Mouse (Mus musculus) myocyte (in vitro differentiated cells): ENCODE results near the gene Onecut1.

ENCODE experiments used
- CEBPB ChIP-seq: IDR thresholded peaks from 2 replicates; pipeline ENCODE4 v1.6.1; 2011; ENCODE audit warnings: mild to moderate bottlenecking, moderate library complexity; ENCODE audit not compliant: poor library complexity, insufficient read depth, severe bottlenecking
- E2F4 ChIP-seq: IDR thresholded peaks from one replicate; pipeline ENCODE4 v1.6.1; 2011; ENCODE audit warnings: mild to moderate bottlenecking, control low read depth, moderate library complexity; ENCODE audit not compliant: insufficient read depth
- MAX ChIP-seq: IDR thresholded peaks from one replicate; pipeline ENCODE4 v1.6.1; 2011; ENCODE audit warnings: low read depth, mild to moderate bottlenecking, control low read depth
- MYOD1 ChIP-seq, 3 experiments: IDR thresholded peaks; one replicate each; pipeline ENCODE4 v1.6.1; 2011; ENCODE audit warnings: control low read depth in 2 of 3, low read depth in 2 of 3, mild to moderate bottlenecking in 2 of 3, moderate library complexity in 1 of 3; ENCODE audit not compliant: insufficient read length in 2 of 3, control insufficient read depth in 1 of 3
- MYOG ChIP-seq, 3 experiments: IDR thresholded peaks; one replicate each; pipeline ENCODE4 v1.6.1; 2011; ENCODE audit warnings: control low read depth in 2 of 3, low read depth in 2 of 3, mild to moderate bottlenecking in 2 of 3; ENCODE audit not compliant: insufficient read length in 2 of 3, control insufficient read depth in 1 of 3, insufficient read depth in 1 of 3
- POLR2A ChIP-seq: IDR thresholded peaks from one replicate; pipeline ENCODE4 v1.6.1; 2011; ENCODE audit warnings: low read depth, mild to moderate bottlenecking, control low read depth, moderate library complexity; ENCODE audit not compliant: insufficient read length
- POLR2AphosphoS2 ChIP-seq: IDR thresholded peaks from one replicate; pipeline ENCODE4 v1.6.1; 2011; ENCODE audit warnings: low read depth, control low read depth; ENCODE audit not compliant: insufficient read length
- REST ChIP-seq: IDR thresholded peaks from one replicate; pipeline ENCODE4 v1.6.1; 2011; ENCODE audit warnings: mild to moderate bottlenecking, control low read depth, moderate library complexity; ENCODE audit not compliant: insufficient read depth, insufficient read length
- TCF12 ChIP-seq: IDR thresholded peaks from one replicate; pipeline ENCODE4 v1.6.1; 2011; ENCODE audit warnings: mild to moderate bottlenecking, control low read depth; ENCODE audit not compliant: poor library complexity, insufficient read depth, severe bottlenecking
- USF1 ChIP-seq: IDR thresholded peaks from one replicate; pipeline ENCODE4 v1.6.1; 2011; ENCODE audit warnings: low read depth, mild to moderate bottlenecking, control low read depth, moderate library complexity

DNA sequence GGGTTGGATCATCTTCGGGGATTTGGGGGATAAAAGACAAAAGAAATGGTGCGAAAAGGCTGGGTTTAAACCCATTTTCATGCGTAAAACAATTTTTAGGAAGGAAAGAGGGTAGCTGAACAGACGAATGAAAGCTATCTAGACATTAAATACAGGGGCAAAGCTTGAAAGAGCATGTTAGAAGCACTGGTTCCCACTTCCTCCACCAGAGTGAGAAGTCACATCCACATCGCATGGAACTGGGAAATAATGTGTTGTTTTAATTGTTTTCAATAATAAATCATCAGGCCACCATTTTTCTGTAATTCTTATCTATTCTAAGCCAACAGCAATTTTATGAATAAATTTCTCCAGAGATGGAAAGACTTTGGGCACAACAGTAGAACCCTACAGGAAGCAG, 3.6 kb upstream of the Onecut1 start:
- no peak for TF ChIP-seq POLR2A
- TF ChIP-seq E2F4: no peak
- TF ChIP-seq USF1: no peak
- no peak for TF ChIP-seq TCF12
- no peak for TF ChIP-seq CEBPB
- TF ChIP-seq REST: no peak
- TF ChIP-seq POLR2AphosphoS2: no peak
- no peak for TF ChIP-seq MAX
- no peak for TF ChIP-seq MYOD1 (IDR thresholded peaks at IDR 0.05; ENCODE audit: control insufficient read depth in 1 of 3, insufficient read length in 2 of 3, low read depth in 2 of 3)
- TF ChIP-seq MYOG (IDR thresholded peaks at IDR 0.05; ENCODE audit: control insufficient read depth in 1 of 3, insufficient read depth in 1 of 3, insufficient read length in 2 of 3, low read depth in 2 of 3): no peak
